Mouse (Mus musculus): Measurements from ENCODE around the gene Arid2.
"Not testable (repeated sequence)": the region's sequence is repeated elsewhere in the genome, so short reads cannot be mapped to it uniquely, and the experiment has no call there.

Arid2 gene

DNA sequence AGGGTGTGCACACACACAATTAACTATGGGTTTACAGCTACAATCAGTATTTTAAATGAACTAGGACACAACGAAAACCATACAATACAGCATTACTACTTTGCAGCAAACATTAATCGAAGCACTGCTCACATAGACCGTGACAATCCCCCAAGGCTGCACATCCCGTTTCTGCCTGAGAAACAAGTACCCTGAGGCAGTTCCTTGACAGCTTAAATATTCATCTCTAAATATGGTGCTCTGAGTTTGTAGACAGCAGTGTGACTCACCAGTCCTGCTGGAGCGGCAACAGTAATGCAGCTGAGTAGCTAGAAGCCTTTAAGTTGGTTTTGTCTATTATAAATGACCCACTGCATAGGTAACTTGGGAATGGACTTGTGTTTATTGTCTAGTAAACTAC lies 118.2 kb downstream of the Arid2 start:
- in situ Hi-C loops (cut with MboI, MseI) = no loop called here

DNA sequence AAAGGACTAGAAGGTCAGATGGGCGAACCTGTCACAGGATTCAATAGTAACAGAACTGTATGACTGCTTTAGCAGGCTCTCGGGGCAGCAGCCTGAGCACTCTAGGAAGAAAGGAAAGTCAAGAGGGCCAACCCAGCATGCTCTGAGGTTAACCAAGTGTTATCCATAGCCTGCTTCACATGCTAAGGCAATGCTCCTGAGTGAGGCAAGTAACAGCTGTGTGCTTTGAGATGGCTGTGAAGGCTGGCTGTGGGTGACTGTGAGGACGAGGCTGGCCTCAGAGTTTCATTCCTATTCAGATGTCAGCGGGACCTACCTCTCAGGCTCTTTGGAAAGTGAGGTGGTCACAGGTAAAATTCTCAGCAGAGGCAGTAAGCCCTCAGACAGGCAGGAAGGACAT lies 118.9 kb downstream of the Arid2 start:
- in situ Hi-C loops (cut with MboI, MseI) = no loop called here

GRCm38 (mm10) chr15:96407151-96407550 lies 119.8 kb downstream of the Arid2 start:
- in situ Hi-C loops (cut with MboI, MseI) = no loop called here

- in situ Hi-C loops (cut with MboI, MseI) = no loop called here
Observed at GRCm38 (mm10) chr15:96408717-96409121, 121.4 kb downstream of the Arid2 start.

- in situ Hi-C loops (cut with MboI, MseI) = no loop called here
Observed at GRCm38 (mm10) chr15:96418161-96418560, 130.8 kb downstream of the Arid2 start.

DNA sequence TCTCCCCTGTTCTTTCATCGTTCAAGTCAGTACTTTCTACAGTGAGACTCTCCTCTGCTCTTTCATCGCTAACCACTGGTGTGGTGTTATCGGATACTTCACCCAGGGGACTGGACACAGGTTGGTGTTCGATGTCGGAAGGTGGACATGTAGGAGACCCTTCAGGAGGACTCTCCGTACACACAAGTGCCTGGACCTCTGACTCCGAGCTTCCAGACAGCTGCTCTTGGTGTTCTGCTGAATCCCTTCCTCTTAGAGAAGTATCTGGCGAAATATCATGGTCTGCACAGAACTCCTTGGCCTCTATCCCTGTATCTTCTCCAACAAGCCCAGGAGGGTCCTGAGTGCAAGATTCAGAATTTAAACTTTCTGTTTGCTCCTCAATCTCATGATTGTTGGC lies 132.6 kb downstream of the Arid2 start:
- in situ Hi-C loops (cut with MboI, MseI) = no loop called here

GRCm38 (mm10) chr15:96434202-96434601 lies 146.9 kb downstream of the Arid2 start:
- in situ Hi-C loops (cut with MboI, MseI) = no loop called here

GRCm38 (mm10) chr15:96441480-96441879 lies 154.2 kb downstream of the Arid2 start:
- in situ Hi-C loops (cut with MboI, MseI) = not testable (repeated sequence)

DNA sequence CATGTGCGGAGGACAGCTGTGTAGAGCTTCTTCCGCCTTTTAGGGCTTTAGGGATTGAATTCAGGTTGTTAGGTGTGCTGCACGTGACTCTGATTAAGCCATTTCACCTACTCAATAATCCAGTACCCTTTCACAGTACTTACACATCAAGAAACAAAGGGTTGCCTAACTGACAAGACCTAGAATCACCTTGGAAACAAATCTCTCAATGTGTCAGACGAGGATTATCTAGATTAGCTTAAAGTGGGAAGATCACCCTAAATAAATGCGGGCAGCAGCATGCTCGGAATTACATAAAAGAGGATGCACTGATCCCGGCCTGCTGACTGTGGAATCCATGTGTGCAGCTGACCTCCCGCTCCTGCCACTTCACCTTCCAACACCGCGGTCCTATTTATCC lies 159.5 kb downstream of the Arid2 start:
- in situ Hi-C loops (cut with MboI, MseI) = no loop called here

DNA sequence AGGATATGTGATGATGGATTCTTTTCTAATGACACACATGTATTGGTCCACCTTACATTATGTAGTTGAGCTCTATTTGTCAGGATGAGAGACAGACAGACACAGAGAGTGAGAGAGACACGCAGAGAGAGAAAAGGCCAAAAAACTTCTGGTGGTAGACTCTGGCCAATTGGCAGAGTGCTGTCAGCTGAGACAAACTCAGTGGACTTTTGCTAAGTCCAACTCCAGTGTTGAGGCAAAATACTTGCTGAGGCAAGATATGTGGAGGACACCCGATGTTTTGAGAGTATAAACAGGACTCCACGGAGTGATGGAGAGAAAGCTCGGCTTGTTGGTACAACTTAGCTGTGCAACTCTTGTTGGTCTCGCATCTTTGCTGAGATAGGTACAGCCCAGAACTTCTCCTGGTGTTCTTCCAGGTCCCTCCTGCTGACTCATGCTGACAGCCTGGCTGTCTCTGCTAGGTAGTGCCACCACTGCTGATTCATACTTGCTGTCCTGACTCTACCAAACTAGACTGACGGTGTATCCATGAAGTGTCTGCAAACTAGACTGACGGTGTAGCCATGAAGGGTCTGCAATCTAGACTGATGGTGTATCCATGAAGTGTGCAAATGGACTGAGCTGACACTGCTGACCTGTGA lies 161.5 kb downstream of the Arid2 start:
- in situ Hi-C loops (cut with MboI, MseI) = no loop called here

- in situ Hi-C loops (cut with MboI, MseI) = loop anchor here in 1 of 2 experiments (10.0 kb wide), 1 partner anchor 1611 kb away; no protein-coding TSS in a partner anchor
Observed at GRCm38 (mm10) chr15:96453346-96453745, 166.0 kb downstream of the Arid2 start.
